Mouse (Mus musculus): ENCODE data around the gene Igsf21. TPM values are rescaled to one million over a fixed set of nuclear protein-coding genes. Genes with fewer than 3 reads are reported as not detected.

The Igsf21 gene
- polyA plus RNA-seq (2012; rRNA removed), result 54.8 and 58.2 TPM in 2 replicates

DNA sequence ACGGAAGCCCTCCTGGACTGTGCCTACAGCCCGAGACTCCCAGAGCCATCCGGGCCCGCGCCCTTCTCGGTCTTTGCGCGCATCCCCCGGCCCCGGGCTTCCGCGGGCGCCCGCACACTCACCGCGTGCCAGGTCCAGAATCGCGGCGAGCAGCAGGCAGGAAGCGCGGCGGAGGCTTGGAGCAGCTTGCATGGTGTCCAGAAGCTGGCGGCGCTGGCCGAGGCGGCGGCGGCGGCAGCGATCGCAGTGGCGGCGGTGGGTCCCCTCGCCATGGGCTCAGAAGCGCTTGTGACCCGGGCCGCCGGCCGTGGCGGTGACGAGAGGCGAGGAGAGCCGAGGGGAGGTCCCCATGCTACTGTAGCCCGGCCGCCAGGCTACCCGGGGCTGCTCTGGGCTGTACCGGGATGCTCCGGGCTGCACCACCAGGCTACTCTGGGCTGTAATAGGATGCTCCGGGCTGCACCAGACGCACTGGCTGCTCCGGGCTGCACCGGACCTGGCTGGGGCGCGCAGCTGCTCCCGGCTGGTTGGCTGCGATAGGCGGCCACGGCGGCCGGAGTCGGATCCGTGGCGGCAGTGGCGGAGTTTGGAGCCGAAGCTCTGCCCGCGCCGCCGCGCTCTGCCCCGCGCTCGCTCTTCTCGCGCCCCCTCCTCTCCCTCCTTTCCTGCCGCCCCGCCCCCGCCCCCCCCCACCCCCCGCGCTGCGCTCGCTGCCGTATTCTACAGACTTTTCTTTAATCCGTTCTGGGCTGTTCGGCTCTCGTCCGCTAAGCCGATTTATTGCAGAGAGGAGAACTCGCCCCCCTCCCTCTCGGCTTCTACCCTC is at the start of gene Igsf21:
Gene Igsf21, minus strand, starts transcription at position 605 of the 826 bp plus-strand sequence.
- no peak for DNase-seq (ENCODE audit: extremely low spot score in 1 of 2, low spot score in 1 of 2)

DNA sequence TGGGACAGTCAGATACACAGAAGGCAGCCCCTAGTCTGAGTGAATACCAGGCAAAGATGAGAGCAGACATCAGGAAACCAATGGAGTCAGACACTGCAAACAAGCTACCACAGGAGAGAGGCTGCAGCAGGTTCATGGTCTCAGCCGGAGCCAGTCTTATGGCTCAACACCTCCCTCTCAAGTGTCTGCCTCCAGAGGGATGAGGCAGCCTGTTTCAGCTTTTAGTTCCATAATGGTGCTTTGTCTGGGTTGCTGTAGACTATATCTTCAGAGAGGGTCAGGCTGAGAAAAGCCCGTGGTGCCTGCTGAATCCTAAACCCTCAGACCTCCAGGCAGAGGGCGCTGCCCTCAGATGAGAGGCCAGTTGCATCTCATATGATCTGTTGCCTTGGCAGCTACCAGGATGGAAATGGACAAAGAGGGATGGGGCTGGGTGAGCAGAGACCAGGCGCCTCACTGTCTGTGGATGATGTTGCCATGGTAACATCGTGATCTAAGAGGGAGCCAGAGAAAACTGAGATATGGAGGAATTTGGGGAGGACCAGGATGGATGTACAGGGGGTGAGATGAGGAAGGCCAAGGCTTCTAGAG is 39.2 kb upstream of the Igsf21 start:
- DNase-seq (ENCODE audit: extremely low spot score in 1 of 2, low spot score in 1 of 2), result peak in 1 of 2 experiments; percentile 59

DNA sequence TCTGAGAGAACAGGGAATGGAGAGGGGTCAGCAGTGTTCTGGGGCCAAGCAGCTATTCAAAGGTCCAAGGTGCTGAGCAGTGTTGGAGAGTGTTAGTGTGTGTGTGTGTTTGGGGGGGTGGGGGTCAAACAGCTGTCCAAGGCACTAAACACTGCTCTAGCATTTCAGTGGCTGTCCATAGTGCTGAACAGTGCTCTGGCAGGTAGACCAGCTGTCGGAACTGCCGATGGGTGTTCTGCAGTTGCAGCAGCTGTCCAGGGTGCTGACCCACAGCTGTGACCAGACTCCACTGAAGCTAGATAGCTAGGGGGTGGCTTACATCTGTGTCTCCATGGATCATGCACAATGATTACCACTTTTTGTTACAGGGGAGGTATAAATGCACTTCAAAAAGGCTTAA is 36.8 kb upstream of the Igsf21 start:
- no peak for DNase-seq (ENCODE audit: extremely low spot score in 1 of 2, low spot score in 1 of 2)

DNA sequence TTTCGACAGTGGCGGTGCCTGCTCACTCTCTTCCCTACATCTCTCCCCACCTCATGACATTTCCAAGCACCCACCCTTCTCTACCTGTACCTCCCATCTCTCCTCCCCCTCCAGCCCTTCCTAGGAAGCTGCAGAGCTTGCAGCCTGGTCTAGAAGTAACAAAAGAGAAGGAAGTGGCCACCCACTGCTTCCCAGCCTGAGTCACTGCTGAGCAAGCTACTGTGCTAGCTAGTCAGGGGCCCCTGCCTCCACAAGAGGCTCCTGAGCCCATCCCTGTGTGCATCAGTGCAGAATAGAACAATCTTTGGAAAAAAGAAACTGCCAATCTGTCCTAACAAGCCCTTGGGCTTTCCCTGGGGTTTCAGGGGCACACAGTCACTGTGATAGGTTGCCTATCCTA is 31.7 kb upstream of the Igsf21 start:
- DNase-seq (ENCODE audit: extremely low spot score in 1 of 2, low spot score in 1 of 2), result peak; percentile 40 to 72

DNA sequence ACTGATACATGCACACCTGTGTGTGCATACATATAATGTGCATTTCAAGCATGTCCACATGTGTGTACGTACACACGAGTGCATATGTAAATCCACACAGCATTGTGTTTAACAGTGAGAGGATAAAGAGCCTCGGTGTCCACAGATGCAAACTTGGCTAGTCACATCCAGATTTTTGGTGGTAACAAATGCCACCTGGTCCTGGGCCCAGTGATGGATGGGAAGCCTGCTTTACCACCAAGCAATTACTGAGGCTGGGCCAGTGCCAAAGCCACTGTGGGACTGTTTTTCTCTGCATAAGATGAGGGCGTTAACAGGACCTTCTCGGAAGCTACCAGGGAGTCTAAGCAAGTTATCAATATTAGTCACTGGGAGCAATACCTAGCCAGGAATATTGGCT is 25.3 kb upstream of the Igsf21 start:
- no peak for DNase-seq (ENCODE audit: extremely low spot score in 1 of 2, low spot score in 1 of 2)

DNA sequence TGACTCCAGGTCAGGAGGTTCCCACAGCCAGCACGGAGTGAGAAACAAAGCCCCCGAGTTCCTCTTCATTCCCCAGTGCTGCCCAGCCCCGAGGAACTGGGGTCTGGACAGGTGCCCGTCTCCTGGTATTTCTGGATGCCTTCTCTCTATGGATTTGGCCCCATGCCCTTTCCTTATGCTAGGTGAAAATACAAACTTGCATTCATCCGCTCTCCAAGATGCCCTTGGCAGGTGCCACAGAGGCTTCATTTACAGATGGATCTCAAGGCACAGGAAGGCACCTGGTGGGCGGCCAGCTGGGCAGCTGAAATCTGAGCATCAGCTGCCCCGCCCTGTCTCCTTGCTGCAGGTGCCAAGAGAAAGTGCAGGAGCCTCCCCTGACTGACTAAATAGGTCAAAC is 23.9 kb upstream of the Igsf21 start:
- no peak for DNase-seq (ENCODE audit: extremely low spot score in 1 of 2, low spot score in 1 of 2)

DNA sequence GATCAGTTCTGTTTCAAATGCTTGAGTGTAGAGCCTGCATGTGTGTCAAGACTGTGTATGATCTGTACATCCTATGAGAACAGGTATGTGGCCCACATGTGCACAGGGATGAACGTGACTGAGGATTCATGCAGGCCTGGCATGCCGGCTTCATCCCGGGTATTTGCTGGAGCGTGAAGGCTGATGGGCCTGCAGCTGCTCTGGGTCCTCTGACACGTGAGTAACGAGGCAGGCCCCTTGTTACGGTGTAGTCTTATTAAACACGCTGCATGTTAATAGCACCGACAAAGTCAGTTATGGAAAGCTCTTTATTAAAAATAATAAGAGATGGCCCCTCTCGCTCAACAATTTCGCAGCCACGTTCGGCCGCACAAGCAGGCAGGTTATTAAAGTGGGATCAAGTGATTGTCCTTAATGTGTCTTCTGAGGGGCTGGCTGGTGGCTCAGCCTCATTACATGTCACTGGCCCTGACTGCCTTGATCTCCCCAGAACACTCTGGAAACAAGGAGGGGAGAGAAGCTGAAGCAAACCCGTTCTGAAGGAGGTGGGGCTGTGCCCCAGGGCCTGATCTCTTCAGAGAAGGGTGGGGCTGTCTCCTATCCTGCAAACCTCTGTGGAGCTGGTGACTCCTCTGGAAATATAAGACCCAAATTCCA is 22.7 kb upstream of the Igsf21 start:
- DNase-seq (ENCODE audit: extremely low spot score in 1 of 2, low spot score in 1 of 2), result no peak

DNA sequence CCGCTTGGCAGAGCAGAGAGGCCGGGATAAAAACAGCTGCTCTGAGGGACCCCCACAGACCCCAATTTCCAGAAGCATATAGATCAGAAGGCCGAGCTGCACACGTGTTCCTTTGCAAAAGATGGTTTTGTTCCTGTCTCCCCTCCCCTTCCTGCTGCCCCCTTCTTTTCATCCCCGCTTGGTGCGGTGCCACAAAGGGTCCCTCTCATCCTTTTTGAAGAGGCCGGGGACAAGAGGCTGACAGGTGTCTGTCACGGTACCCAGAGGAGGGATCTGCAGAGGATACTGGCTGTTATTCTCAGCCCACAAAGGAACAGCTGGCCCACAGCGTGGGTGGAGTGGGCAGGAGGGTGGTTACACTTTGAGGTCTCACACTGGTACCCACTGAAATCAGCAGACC is 21.3 kb upstream of the Igsf21 start:
- DNase-seq (ENCODE audit: extremely low spot score in 1 of 2, low spot score in 1 of 2), result no peak

DNA sequence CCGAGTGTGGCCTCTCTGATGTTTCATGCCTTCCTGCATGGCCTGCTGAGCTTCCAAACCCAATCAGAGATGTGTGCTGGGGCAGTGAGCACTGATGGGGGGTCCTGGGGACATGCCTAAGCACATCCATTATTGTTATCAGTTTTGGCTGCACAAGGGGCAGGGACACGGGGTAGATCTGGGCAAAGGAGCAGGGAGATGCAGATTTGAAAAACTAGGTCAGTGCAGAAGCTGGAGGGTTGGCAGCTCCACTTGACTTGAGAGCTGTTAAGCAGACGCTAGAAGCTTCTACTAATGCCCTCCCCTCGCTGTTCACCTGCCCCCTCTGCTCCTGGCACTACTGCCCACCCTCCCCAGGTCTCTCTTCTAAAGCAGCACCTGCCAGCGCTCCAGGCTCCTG is 20.5 kb upstream of the Igsf21 start:
- DNase-seq (ENCODE audit: extremely low spot score in 1 of 2, low spot score in 1 of 2), result no peak

DNA sequence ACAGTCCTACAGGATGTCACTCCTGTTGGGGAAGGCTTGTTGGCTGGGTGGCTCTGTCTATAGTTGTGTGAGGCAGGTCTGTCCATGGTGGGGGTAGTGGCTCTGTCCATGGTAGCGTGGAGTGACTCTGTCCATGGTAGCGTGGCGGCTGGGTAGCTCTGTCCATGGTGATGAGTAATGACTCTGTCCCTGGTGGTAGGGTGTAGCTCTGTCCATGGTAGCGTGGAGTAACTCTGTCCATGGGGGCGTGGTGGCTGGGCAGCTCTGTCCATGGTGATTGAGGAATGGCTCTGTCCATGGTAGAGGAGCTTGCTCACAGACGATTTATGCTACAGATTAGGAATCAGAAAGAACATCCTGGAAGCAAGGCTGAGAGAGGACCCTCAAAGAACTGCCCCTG is 12.4 kb upstream of the Igsf21 start:
- no peak for DNase-seq (ENCODE audit: extremely low spot score in 1 of 2, low spot score in 1 of 2)

DNA sequence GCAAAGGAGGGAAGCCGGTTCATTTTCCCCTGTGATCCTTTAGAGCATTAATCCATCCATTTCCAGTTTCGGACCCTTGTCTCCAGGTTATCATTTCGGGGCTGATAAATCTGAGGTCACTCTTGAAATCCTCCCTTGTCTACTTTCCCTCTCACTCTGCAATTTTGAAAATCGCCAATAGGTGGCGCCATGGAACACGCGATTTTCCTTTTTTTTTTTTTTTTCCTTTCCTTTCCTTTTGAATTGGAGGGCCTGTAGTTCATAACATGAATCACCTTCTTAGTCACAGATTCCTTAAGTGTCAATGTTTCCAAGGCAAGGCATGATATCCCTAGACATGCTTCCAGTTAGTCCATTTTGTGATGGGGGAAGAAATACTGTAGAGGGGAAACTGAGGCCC is 5.8 kb upstream of the Igsf21 start:
- DNase-seq (ENCODE audit: extremely low spot score in 1 of 2, low spot score in 1 of 2), result peak in 1 of 2 experiments; percentile 82

DNA sequence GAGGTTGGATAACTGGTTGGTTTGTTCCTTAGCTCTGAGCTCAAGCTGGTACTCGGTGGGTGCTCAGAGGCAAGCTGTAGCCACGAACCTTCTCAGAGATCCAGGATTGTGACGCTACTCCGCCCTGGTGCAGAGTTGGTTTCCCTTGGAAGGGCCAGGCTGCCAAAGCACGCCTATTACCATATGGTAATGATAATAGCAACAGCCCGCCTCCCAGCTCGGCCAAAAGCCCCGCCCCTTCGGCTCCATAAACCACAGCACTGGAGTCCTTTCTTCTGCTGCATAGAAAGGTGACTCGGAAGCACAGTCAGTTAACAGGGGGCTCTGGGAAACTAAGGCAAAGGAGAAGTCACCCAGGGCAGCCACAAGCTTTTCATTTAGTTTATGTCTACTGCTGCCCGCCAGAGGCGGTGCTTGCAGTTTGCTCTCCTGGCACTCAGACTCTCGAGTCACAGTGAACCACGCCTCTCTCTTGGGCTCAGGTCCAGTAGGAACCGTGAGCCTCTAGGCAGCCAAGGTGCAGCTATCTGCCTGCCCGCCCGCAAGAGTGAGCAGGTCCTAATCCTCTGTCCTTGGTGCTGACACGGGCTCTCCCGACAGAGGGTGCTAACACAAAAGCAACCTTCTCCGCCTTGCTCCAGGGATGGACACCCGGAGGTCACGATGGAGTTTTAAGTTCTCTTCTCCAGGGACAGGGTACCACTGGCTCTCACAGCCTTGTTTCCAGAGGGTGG is 2.6 kb upstream of the Igsf21 start:
- peak in 1 of 2 experiments; percentile 58 for DNase-seq (ENCODE audit: extremely low spot score in 1 of 2, low spot score in 1 of 2)

DNA sequence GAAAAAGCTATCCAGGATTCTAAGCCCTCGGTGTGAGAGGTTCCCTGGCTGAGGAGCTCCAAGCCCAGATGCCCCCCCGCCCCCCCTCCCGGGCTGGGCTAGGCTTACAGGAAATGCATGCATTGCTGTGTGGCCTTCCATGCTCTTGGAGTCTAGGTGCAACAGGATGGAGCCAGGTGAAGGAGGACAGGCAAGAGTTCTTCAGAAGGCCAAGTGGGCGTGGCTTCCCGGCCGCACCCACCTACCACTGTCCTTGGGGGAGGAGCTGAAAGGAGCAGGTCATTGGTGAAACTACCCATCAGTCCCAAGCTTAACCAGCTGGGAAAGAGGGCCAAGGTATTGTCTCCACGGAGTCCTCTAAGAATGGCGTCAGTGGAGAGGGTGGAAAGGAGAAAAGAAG is 1.8 kb upstream of the Igsf21 start:
- DNase-seq (ENCODE audit: extremely low spot score in 1 of 2, low spot score in 1 of 2), result no peak

DNA sequence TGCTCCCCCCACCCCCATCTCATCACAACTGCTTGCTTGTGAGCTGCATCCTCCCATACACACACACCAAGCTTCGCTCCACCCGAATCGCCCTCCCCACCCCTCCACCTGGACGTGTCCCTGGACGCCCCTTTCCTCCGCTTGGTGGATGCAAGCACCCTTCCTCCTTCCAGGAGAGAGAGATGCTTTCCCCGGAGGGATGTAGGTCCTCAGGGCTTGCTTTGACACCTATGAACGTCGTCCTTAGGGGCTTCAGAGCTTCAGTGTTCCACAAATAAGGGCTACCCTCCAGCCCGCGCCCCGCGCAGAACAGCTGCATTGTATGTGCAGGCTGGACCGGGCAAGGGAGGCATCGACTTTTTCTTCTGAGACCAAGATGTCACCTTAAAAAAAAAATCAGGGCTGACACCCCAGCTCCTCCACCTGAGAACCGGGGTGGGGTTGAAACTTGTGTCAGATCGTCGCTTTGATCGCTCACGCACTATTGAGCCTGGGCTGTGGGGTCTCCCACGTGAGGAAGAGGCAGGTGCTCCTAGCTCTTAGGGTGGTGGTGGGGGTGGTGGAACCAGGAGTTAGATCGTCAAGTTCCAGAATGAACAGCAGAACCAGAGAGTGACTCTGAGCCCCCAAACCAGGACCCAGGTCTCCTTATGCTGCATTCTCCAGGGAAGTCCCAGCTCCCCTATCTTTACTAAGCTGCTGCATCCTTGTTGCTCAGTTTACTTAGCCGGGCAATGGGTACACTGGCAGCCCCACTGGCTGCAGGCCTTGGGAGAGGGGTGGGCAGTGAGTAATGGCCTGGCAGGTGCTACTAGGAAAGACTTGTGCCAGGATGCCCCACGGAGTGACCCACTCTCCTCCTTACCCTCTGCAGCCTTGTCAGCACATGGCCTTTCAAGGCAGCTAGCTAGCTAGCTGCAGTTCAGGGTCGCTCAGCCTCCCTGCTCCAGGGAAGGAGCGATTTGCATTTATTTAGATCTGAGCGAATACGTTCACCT is 721 bp upstream of the Igsf21 start:
- no peak for DNase-seq (ENCODE audit: extremely low spot score in 1 of 2, low spot score in 1 of 2)

DNA sequence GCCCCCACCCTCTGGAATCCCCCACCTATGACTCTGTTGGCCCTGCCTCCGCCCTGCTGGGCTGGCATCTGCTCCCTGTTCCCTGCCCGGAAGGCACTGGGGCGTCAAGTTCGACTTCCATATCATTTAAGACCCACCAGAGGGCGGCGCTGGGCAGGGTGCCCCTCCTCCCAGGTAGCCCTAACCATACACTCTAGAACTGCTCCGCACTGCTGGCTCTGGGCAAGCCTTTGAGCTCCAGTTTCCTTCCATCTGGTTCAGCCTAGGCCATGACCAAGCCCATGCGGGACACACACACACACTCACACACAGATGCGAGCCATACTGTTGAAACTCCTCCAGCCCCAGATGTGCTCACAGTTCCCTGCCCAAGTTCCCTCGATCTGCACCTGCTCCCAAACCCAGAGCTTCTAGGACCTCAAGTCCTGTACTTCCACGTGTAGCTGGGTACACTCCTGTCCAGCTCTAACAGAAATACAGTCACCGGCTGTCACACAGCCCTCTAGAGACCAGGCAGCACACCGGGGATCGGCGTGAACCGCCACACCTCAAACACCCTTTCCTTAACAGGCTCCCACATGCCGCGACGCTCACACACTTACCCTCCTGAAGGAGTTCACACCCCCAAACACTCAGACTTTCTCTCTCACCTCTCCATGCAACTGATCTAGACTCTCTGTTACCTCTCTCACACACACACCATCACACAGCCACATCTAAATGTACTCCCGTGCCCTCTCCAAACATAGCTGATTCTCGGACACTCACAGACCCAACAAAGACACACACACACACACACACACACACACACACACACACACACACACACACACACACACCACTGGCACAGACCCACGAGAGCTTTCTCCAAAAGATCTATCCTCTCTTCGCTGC is 1.1 kb downstream of the Igsf21 start:
- DNase-seq (ENCODE audit: extremely low spot score in 1 of 2, low spot score in 1 of 2), result peak in 1 of 2 experiments; percentile 61

DNA sequence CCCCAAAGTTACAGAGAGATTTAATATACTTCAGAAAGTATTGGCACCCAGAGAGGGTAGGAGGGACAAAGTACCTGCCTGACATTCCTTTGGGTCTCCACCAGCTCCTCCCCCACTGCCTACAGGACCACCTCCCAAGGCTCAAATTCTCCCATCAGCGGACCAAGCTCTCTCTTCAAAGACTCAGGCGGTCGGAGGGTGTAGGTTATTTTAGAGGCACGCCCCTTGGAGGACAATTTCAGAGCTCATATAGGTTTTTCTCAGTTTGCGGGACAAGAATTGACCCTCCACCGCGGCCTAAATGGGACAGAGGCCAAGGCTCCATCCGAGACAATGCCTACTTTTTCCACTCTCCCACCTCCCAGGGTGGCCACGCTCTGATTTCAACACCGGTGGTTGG is 1.7 kb downstream of the Igsf21 start:
- no peak for DNase-seq (ENCODE audit: extremely low spot score in 1 of 2, low spot score in 1 of 2)

DNA sequence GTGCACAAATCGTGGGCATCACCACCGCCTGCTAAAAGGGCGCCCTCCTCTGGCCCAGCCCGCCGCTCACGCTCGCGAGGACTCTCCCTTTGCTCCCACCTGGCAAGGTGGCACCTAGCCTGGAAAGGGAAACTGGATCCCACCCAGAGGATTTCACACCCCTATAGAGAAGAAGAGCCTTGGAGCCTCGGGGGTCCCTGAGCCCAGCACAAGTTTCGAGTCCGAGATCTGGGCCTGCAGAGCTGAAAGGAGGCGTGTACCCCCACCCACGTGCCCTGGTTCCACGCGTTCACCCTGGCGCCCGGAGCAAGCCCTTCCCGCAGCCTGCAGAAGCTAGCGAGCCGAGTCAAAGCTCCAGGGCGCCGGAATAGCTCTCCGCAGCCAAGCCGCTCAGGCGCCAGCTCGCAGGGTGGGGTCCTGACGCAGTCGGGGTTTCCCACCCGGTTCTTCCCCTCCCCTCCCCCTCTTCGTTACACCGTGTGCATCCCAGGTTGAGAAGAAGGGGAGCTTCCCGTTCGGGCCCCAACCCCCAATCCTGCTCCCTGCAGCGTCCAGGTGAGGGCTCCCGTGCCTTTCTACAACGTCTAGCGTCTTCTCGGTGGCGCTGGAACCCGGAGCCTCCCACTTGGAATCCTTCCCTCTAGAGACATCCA is 2.3 kb downstream of the Igsf21 start:
- DNase-seq (ENCODE audit: extremely low spot score in 1 of 2, low spot score in 1 of 2), result no peak

DNA sequence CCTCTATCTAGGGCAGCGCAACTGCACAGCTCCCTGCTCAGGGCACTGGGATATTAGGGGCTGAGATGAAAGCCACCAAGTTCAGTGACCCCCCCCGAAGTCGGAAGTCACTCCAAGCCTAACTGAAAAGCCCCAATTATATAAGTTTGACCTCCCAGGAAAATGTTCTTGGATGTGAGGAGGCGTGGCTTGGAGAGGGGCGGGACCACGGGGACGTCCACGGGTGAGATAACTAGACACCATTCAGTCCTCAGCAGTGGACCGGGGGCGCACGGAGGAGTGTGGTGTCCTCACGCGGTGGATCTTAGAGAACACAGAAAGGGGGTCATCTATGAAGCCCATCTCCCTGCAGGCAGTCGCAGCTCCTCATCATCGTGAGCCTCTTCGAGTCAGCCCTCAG is 3.4 kb downstream of the Igsf21 start:
- DNase-seq (ENCODE audit: extremely low spot score in 1 of 2, low spot score in 1 of 2), result no peak
